Mouse (Mus musculus): Measurements from ENCODE around the gene Bbs9.

Bbs9 gene

DNA sequence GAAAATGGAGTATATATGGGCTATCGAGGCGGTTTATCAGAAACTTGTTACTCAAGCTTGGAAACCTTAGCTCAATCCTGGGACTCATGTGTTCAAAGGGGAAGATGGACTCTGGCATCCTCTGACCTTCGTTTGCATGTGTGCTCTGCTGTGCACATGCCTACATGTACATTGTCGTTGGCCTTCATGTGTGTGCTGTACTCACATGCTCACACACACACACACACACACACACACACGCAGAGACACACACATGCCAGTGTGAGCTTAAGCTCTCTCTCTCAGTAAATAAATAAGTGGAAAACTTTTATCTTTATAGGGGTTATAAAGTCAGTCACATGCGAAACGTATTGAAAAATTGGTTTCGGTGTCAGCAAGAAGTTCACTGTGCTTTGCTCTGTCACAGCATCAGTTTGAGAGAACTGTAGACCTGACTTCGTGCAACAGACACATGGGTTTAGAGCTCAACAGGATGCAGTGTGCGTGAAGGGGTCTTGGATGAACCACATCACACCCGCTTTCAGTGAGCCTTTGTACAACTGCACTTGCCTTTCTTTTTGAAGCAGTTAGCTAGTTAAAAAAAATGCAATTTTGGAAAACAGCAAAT is 62.4 kb downstream of the Bbs9 start:
- no peak for DNase-seq

DNA sequence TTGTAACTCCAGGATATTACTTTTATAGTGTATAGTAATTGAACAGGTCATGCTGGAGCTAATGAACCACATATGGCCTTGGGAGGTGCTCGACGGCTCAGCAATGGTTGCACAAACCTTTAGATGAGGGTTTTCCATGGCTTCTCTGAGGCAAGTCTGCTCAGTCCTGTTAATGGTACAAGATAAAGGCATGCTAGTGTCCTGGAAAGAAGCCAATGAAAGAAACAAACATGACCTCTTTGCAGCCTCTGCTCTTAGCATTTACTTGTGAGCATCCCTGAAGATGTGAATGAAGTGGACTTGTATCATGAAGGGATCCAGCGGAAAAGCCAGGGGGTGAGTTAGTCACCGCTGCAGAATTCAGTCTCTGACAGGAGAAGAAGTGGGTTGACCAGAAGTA is 64.0 kb downstream of the Bbs9 start:
- DNase-seq = no peak

GRCm38 (mm10) chr9:22541130-22541529 is 65.6 kb downstream of the Bbs9 start:
- peak in 1 of 2 experiments; percentile 24 for DNase-seq

DNA sequence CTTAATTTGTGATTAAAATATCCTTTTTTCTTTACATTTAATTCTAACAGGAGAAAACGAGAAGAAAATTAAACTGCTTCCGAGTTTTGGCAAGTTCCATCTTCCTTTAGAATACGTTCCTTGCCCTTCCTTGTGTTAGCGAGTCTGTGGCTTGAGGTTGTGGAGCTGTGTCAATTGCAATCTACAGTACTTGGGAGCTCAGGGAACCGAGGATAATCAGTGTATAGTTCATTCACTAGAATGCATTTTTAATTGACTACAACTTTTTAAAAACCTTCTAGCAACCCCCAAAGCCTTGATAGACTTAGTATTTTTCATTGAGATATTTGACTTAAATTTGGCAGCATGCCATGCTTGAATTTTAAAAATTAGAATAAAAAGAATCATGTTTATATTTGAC is 68.0 kb downstream of the Bbs9 start:
- no peak for DNase-seq

- no peak for DNase-seq
These were observed 69.1 kb downstream of the Bbs9 start for GRCm38 (mm10) chr9:22544349-22545341.

GRCm38 (mm10) chr9:22551273-22551672 is 75.8 kb downstream of the Bbs9 start:
- no peak for DNase-seq

DNA sequence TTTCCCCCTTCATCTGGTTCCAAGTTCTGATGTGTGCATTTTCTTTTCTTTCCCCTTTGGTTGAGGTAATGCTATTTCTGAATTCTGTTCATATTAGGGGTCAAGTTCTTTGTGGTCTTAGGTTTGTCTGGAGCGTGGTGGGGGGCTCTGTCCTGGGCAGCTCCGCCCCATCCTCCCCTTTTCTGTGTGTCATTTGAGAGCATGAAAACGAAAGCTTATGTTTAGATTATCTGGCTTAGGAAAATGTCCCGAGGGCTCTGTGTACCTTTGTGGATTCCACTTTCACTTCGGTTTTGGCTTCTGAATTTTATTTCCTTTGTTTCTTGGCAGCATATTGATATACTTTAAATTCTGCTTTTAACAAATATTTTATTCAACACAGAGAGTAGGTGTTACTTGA is 80.6 kb downstream of the Bbs9 start:
- no peak for DNase-seq

DNA sequence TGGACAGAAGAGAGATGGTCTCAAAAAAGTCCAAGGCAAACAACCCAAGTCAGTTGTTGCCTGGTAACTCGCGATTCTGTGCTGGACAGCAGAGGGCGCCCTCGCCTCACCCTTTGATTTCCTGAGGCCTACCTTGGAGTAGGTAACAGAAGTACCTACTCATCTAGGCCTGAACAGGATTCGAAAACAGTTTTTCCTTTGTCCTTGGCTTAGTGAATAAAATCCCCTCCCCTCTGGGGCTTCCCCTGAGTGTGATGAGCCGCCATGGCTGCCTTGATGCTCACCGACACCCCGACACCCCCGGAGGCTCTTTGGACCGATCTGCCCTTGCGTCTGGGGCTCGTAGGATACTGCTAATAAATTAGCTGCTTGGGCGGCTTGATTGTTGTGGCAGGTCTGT is 82.0 kb downstream of the Bbs9 start:
- peak; percentile 34 to 51 for DNase-seq

- no peak for DNase-seq
These were observed 88.3 kb downstream of the Bbs9 start for GRCm38 (mm10) chr9:22563612-22564347.

DNA sequence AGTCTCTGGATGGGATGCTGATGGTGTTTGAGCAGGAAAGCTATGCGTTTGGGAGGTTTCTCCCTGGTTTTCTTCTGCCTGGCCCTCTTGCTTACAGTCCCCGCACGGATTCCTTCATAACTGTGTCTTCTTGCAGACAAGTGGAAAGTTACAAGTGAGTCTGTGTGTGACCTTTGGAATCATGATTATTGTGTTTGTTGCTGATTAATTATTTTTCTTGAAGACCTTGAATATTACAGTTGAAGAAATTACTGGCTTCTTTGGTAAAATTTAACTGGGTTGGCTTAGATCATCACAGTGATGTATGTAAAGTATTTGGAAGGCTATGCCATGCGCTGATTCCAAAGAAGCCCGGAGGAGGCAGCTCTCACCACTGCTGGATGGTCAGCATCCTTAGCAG is 92.2 kb downstream of the Bbs9 start:
- DNase-seq = no peak

GRCm38 (mm10) chr9:22576426-22577139 is 101.1 kb downstream of the Bbs9 start:
- peak in 1 of 2 experiments; percentile 1 for DNase-seq

DNA sequence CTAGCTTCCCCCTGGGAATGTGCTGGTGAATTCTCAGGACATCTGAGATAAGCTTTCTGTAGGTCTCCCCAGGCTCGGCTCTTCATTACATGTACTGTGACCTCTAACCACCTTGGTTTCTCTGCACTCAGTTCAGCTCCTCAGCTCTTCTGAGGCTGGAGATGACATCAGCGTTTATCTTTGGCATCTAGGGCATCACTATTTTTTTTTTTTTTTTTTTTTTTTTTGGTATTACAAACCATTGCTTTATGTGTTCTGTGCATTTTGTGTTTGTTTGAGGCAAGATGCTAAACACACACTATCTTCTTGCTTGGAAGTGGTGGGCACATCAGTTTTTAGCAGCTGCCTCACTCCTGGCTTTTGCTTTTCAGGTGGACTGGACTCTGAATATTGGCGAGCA is 102.8 kb downstream of the Bbs9 start:
- DNase-seq = no peak

GRCm38 (mm10) chr9:22584221-22584620 is 108.7 kb downstream of the Bbs9 start:
- no peak for DNase-seq

DNA sequence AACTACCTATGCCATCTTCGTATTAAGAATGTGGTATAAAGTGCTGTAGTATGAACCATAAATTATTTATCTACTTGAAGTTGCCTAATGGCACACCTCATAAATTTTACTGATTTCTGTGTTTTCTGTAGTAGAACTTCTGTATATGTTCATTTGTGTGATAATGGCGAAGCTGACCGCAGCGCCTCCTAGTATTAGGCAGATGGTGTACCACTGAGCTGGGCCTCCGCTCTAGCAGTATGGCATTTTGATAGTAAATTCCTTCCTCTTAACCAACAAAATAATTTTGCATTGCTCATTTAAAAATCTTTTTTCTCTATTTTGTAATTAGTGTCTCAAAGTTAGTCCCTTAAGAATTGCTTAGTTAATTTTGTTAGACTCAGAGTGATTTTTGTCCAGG is 117.5 kb downstream of the Bbs9 start:
- no peak for DNase-seq

DNA sequence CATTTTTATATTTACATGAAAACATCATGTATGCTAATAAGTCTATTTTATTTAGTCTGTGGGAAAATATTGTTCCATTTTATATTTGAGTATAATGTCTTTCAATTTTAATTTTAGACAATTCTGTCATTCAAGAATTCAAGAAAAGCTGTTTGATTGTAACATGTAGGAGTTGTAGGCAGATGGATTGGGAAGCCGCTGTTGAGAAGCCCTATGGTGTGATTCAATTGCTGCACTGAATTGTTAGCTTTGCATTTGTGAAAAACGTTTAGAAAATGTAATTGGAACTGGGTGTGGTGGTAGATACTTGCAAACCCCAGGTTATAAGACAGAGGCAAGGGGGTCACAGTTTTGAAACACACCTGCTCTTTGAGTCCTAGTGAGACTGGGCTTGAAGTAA is 121.1 kb downstream of the Bbs9 start:
- no peak for DNase-seq

DNA sequence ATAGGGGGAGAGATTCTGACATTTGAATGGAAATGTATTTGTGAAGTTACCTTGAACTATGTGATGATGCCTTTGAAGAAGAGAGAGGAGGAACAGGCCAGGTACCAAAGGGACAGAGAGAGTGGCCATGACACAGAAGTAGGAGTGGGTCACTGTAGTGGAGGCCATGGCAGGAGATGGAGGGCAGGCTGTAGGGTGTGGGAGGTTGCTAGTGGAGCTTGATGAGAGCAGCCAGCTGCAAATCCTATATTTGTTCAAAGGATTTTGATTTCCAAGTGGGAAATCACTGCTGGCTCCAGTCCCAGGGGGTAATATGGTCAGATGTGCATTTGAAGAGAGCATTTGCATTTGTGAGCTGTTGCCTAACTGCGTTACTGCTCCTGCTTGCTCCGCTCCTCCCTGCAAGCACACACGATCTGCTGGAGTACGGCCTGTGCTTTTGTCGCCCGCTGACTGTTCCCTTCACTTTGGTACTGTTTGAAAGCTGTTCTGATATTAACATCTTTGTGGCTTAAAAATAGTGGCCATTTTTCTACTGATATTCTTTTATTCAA is 137.8 kb downstream of the Bbs9 start:
- DNase-seq = no peak

DNA sequence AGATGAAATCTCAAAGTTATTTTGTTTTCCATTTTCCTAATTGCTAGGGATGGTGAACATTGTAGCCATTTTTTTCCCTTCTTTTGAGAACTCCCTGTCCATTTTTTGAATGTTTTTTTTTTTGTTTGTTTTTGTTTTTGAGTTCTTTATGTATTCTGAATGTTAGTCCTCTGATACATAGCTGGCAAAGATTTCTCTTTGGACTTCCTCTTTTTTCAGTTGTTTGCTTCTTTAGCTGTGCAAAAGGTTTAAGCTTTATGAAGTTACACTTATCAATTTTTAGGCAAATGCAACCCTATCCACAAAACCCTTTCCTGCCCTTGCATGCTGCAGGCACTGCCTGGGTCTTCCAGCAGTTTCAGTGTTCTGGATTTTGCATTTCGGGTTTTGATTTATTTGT is 143.7 kb downstream of the Bbs9 start:
- no peak for DNase-seq

DNA sequence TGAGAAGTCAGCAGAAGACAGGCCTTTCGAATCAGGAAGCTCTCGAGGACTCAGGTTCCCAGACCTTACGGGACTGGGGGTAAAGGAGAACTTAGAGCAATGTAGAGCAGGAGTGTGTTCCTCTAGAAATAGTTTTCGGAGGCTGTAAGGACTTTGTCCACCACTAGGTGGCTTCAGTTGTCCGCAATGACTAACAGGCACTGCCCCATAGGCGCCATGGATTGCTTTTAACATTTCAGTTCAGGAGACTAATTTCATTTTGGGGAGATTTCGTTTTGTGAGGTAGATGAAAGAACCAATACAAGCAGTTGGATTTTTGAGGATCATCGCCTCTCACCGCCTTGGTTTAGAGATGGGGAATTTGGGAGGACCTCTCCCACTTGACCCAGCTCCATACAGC is 149.5 kb downstream of the Bbs9 start:
- DNase-seq = peak in 1 of 2 experiments; percentile 31

DNA sequence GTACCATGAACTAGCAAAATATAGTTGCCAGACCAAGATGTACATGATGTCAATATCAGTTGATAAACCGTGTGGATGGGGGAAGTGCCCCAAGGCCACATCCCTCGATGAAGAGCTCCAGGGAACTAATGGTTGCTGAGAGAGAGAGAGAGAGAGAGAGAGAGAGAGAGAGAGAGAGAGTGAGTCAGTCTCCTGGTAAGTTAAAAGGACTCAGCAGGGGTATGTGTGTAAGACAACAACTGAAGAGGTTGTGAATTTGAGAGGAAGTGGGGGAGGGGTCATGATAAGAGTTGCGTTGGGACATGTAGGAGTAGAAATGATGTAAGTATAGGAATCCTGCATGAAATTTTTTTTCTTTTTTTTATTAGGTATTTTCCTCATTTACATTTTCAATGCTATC is 150.5 kb downstream of the Bbs9 start:
- no peak for DNase-seq

GRCm38 (mm10) chr9:22627912-22628311 is 152.4 kb downstream of the Bbs9 start:
- no peak for DNase-seq

GRCm38 (mm10) chr9:22632800-22633485 is 157.4 kb downstream of the Bbs9 start:
- DNase-seq = no peak

DNA sequence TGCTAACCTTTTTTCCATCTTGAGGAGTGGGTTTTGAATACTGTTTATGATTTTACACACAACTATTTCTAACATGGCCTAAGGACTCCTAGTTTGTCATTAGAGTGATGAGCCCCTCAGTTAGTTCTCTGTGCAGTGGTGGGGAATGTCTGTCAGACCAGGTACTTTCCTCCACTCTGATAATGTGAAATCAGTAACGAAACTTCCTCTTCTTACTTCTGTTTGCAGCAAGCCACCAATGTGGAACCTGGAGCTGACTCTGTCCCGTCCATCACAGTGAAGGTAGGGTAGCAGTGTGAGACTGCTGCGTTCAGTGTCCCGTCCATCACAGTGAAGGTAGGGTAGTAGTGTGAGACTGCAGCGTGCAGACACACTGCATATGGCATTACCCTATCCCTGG is 163.0 kb downstream of the Bbs9 start:
- DNase-seq = no peak

Data from lung, adult 18-20 months (tissue).